Mouse (Mus musculus) ES-E14 (cell line): ENCODE measurements around the gene Clasp2. TPM values are rescaled to one million over a fixed set of nuclear protein-coding genes. Genes with fewer than 3 reads are reported as not detected.
A peak's percentile ranks its signal among the peaks of the same experiment; 100 is the strongest.
"Not testable (repeated sequence)": the region's sequence is repeated elsewhere in the genome, so short reads cannot be mapped to it uniquely, and the experiment has no call there.

Experiments used
- DNase-seq: peaks from one replicate; pipeline ENCODE4 v3.0.0-alpha.2; 2013; ENCODE audit warnings: low read depth, low spot score
- H3K27ac ChIP-seq: 2 replicates; pipeline ENCODE4 v1.5.1; 2012; ENCODE audit warnings: low read depth, mild to moderate bottlenecking, low read length, moderate library complexity, mixed read lengths; ENCODE audit not compliant: poor library complexity, insufficient read depth, severe bottlenecking
- H3K36me3 ChIP-seq: 2 replicates; pipeline ENCODE4 v1.6.1; 2012; ENCODE audit warnings: mild to moderate bottlenecking, low read length, moderate library complexity, mixed read lengths; ENCODE audit not compliant: control insufficient read depth, poor library complexity, insufficient read depth, severe bottlenecking
- H3K4me1 ChIP-seq, 2 experiments: fragments of 150-350 bp in 1 of 2; sonication (generic) in 1 of 2; 2 replicates each; pipeline ENCODE4 v1.6.1; 2012; ENCODE audit warnings: low read length in 2 of 2, mild to moderate bottlenecking in 1 of 2, mixed read lengths in 1 of 2; ENCODE audit not compliant: control insufficient read depth in 2 of 2, insufficient read depth in 2 of 2, poor library complexity in 1 of 2
- H3K4me3 ChIP-seq, 2 experiments: fragments of 150-350 bp in 1 of 2; sonication (generic) in 1 of 2; 2 replicates each; pipeline ENCODE4 v1.5.1; 2012; ENCODE audit warnings: low read length in 2 of 2, low read depth in 1 of 2, mild to moderate bottlenecking in 1 of 2, mixed read lengths in 1 of 2; ENCODE audit not compliant: insufficient read depth in 1 of 2, poor library complexity in 1 of 2, severe bottlenecking in 1 of 2
- H3K9ac ChIP-seq: 2 replicates; pipeline ENCODE4 v1.6.1; 2012; ENCODE audit warnings: low read depth, mild to moderate bottlenecking, low read length, mixed read lengths; ENCODE audit not compliant: poor library complexity, insufficient read depth, severe bottlenecking
- H3K9me3 ChIP-seq: fragments of 150-350 bp; sonication (generic); 2 replicates; pipeline ENCODE4 v1.6.1; 2012; ENCODE audit warnings: low read depth, mild to moderate bottlenecking, low read length; ENCODE audit not compliant: control insufficient read depth, insufficient read depth
- CHD2 ChIP-seq: IDR thresholded peaks from 2 replicates; pipeline ENCODE4 v1.6.1; 2014; ENCODE audit warnings: mild to moderate bottlenecking, low read depth, low read length, inconsistent platforms
- HCFC1 ChIP-seq: IDR thresholded peaks from 2 replicates; pipeline ENCODE4 v1.6.1; 2012; ENCODE audit warnings: low read length, inconsistent platforms, borderline replicate concordance; ENCODE audit not compliant: insufficient read depth
- MAFK ChIP-seq: IDR thresholded peaks from 2 replicates; pipeline ENCODE4 v1.6.1; 2014; ENCODE audit warnings: mild to moderate bottlenecking, low read depth, low read length, inconsistent platforms; ENCODE audit not compliant: insufficient read depth
- ZC3H11A ChIP-seq: IDR thresholded peaks from 2 replicates; pipeline ENCODE4 v1.6.1; 2012; ENCODE audit warnings: low read depth, mild to moderate bottlenecking, inconsistent platforms, low read length, borderline replicate concordance
- ZNF384 ChIP-seq: IDR thresholded peaks from 2 replicates; pipeline ENCODE4 v1.6.1; 2012; ENCODE audit warnings: low read depth, low read length, inconsistent platforms
- in situ Hi-C, 2 experiments: fragments of 600-800 bp; cut with MboI; formaldehyde crosslinking; loops; one replicate each; pipeline ENCODE4 v1.15.1; 2025; ENCODE audit warnings: low sequenced_read_pairs in 2 of 2, inconsistent platforms in 1 of 2; ENCODE audit not compliant: unreplicated experiment in 2 of 2
- total RNA-seq: library from RNA; depleted of rRNA; stranded (reverse); fragments of 300-350 nt; gene quantifications from 2 replicates; pipeline ENCODE4 v1.2.3, GENCODE M21; 2012

Gene Clasp2
- total RNA-seq, 1 experiment = 35.5 TPM

DNA sequence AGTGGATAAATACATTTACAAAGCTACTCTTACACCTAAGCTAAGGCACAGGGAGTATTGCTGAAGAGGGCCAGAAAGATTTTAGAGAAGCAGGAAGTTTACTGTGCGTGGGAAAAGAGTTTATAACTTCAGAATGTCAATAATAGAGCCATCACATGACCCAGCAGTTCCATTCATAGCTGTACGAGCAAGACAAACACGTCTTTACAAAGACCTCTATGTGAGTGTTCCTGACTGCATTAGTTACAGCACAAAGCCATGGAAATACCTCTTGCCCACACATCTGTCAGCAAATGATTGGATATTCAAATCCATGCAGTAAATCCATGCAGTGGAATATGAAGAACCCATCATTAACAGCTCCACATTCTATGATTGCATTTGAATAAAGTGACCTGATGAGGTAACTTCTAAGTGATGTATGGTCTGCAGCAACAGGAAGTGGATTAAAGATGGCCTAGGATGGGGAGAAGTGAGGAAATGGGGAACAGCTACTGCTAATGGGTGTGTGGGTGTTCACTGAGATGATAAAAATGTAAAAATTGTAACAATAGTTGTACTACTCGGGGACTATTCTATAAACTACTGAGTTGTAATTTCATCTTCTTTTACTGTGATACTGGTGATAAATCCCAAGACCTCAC lies 41.2 kb downstream of the Clasp2 start:
- H3K36me3 ChIP-seq = no peaks in the 10 kb centered on the region
- TF ChIP-seq MAFK (no peak), CHD2 (no peak), ZC3H11A (no peak), ZNF384 (no peak), HCFC1 (no peak)
- H3K9ac ChIP-seq = no peak overlapping the region
- no peak for DNase-seq
- H3K27ac ChIP-seq = no peak overlapping the region
- no peaks in the 10 kb centered on the region for H3K4me1 ChIP-seq
- H3K4me3 ChIP-seq = no peak overlapping the region
- H3K9me3 ChIP-seq = no peaks in the 10 kb centered on the region
- in situ Hi-C loops = no loop called here

DNA sequence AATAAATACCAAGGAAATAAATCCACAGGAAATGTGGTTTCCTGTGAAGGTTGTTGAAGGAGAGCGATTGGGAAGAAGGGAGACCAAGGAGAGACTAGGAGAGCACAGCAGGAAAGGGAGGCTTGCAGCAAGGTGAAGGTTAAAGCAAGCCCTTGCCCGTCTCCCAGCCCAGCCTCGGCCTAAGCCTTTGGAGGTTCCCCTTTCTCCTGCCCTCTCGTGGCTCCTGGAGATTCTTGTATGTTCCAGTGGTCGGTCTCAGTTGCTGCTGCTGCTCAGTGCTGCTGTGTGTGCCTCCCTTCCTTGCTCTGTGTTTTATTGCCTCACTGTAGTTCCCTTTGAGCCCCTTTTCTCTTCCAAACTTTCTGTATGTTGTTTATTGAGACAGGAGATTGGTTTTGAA lies 42.4 kb downstream of the Clasp2 start:
- no peak overlapping the region for H3K27ac ChIP-seq
- H3K9ac ChIP-seq = no peak overlapping the region
- no peaks in the 10 kb centered on the region for H3K4me1 ChIP-seq
- no peaks in the 10 kb centered on the region for H3K36me3 ChIP-seq
- TF ChIP-seq HCFC1 = no peak
- no peak for TF ChIP-seq CHD2
- no peaks in the 10 kb centered on the region for H3K9me3 ChIP-seq
- no peak for DNase-seq
- in situ Hi-C loops = no loop called here
- no peak overlapping the region for H3K4me3 ChIP-seq

DNA sequence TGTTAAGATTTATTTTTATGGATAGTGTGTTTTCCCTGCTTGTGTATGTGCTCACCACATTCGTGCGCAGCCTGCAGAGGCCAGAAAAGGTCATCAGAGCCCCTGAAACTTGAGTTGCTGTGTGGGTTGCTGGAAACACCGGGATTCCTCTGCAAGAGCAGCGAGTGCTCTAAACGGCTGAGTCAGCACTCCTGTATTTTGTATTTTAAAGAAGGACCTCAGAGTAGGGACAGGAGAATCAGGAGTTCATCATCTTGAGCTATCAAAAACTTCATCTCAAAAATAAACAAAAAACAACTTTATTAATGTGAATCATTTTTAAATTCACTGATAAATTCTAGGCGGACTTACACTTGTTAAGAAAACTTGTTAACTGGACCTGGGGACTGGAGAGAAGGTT lies 48.0 kb downstream of the Clasp2 start:
- H3K27ac ChIP-seq, DNase-seq, H3K9ac ChIP-seq, H3K4me1 ChIP-seq, H3K4me3 ChIP-seq, H3K9me3 ChIP-seq, H3K36me3 ChIP-seq, in situ Hi-C loops: not testable (repeated sequence)
- TF ChIP-seq MAFK = peak; percentile 96

DNA sequence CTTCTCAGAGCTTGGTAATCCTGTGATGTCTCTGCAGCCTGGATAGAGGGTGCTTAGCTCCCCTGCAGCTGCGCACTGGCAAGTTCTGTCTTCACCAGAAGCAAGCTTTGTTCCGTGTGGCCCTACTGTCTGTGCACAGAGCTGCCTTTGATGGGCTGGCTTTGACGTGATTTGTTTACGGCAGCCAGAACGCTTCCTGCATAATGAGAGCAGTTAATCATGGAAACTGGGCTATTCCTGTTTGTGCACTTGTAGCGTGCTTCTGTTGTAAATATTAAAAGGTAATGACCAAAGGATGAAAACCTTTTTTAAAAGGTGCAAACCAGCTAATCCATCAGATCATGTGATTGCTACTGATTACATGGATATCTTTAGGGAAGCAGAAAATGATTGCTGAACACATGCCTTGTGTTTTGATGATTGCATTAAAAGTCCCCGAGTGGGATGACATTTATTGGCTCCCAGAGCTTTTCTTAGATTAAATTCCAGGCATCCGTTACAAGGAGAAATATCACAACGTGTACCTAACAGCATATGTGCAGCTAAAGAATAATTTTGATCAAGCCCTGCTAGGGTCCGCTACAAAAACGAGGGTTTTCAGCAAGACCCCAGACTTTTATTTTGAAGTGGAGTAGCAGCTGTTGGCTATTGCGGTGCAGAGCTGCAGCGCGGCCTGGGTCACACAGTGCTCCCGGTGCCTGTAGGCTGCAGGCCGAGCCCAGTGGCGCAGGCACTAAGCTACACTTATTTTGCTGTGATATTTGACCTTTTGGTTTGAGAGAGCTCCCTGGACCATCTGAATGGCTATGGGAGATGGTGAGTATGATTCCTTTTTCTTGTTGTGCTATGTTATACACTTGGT lies 51.6 kb downstream of the Clasp2 start:
- Histone ChIP-seq H3K36me3 (no peaks in the 10 kb centered on the region), H3K9ac (no peak overlapping the region; the same call in 1 of the 2 replicates), H3K4me3 (peak overlapping the region; percentile 18 to 37; a peak in 3 of 4 replicates), H3K4me1 (peaks cover 0 to 2% of the 10 kb centered on the region in 2 experiments; a peak in 1 of 4 replicates), H3K9me3 (no peaks in the 10 kb centered on the region), H3K27ac (no peak overlapping the region)
- in situ Hi-C loops = no loop called here
- TF ChIP-seq CHD2 (no peak), HCFC1 (no peak), ZC3H11A (no peak), ZNF384 (no peak), MAFK (no peak)
- no peak for DNase-seq

DNA sequence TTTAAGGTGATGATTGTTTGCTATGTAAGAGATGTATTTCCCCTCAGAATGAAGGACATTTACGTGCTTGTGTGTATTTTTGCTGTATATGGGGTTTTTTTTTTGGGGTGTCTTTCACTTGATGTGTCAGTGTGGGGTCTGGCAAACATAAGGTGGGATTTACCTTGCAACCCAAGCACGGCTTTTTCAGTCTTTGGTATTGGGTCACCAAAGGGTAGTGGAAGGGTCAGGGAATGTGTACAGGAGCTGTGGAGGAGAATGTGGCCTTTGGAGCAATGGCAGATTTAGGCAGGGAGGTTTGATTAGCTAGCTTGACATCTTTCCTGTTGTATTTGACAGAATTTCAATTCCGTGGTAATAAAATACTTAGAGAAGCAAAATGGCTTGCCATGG lies 52.2 kb downstream of the Clasp2 start:
- no peak for DNase-seq
- H3K9ac ChIP-seq = no peak overlapping the region; the same call in 1 of the 2 replicates
- TF ChIP-seq MAFK (no peak), ZNF384 (no peak), ZC3H11A (no peak), HCFC1 (no peak), CHD2 (no peak)
- no peak overlapping the region for H3K27ac ChIP-seq
- H3K4me3 ChIP-seq = peak overlapping the region; percentile 18 to 37; a peak in 3 of 4 replicates
- H3K4me1 ChIP-seq = peaks cover 0 to 2% of the 10 kb centered on the region in 2 experiments; a peak in 1 of 4 replicates
- in situ Hi-C loops = no loop called here
- H3K9me3 ChIP-seq = no peaks in the 10 kb centered on the region
- no peaks in the 10 kb centered on the region for H3K36me3 ChIP-seq
